Mouse (Mus musculus): ENCODE data around the gene Iqca.

GRCm38 (mm10) chr1:90139729-90140128 is 13.5 kb downstream of the Iqca start:
- TF ChIP-seq USF1 (IDR thresholded peaks at IDR 0.05; ENCODE audit: low read depth): no peak
- TF ChIP-seq MYOD1 (IDR thresholded peaks at IDR 0.05; ENCODE audit: control insufficient read depth in 1 of 3, insufficient read length in 2 of 3, low read depth in 2 of 3): no peak
- no peak for TF ChIP-seq MYOG (IDR thresholded peaks at IDR 0.05; ENCODE audit: control insufficient read depth in 1 of 3, insufficient read depth in 1 of 3, insufficient read length in 2 of 3, low read depth in 2 of 3)
- no peak for TF ChIP-seq MAX (IDR thresholded peaks at IDR 0.05; ENCODE audit: low read depth)
- TF ChIP-seq CEBPB (IDR thresholded peaks at IDR 0.05; ENCODE audit: insufficient read depth, poor library complexity, severe bottlenecking): no peak
- TF ChIP-seq POLR2A (IDR thresholded peaks at IDR 0.05; ENCODE audit: insufficient read length, low read depth): no peak

Data from myocyte (in vitro differentiated cells).